Mouse (Mus musculus) heart, postnatal 14 days (tissue): ENCODE results near the gene Sh2d5. TPM values are rescaled to one million over a fixed set of nuclear protein-coding genes. Genes with fewer than 3 reads are reported as not detected.

Source experiments
- DNase-seq, 2 experiments: peaks; one replicate each; pipeline ENCODE4 v3.0.0; 2021 to 2022
- intact Hi-C: fragments of 180-260 bp; cut with DNase I; formaldehyde crosslinking; loops from one replicate; pipeline ENCODE4 v1.15.1; 2025
- total RNA-seq, 2 experiments: library from RNA; stranded (reverse); gene quantifications; 2 replicates each; pipeline ENCODE4 v1.2.3; 2021

Gene Sh2d5
- total RNA-seq, 2 experiments from 2014 or later, result 0.07 to 0.50 TPM

DNA sequence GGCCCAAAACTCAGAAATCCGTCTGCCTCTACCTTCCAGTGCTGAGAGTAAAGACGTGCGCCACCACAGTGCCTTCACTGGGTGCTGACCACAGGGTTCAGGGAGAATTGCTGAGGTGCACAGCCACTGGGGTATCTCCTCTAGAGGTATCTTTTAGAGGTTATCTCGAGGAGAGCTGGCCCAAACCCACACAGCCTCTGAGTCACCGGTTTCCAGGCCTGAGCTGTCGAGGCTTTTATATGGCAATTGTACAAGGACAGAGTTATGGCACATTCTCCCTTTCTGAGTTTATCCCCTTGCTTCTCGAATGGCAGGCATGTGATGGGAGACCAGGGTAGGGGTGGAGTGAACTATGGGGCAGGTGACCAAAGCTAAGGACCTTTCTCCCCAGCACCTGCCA lies 8.5 kb downstream of the Sh2d5 start:
- intact Hi-C loops, result no loop called here
- no peak for DNase-seq

DNA sequence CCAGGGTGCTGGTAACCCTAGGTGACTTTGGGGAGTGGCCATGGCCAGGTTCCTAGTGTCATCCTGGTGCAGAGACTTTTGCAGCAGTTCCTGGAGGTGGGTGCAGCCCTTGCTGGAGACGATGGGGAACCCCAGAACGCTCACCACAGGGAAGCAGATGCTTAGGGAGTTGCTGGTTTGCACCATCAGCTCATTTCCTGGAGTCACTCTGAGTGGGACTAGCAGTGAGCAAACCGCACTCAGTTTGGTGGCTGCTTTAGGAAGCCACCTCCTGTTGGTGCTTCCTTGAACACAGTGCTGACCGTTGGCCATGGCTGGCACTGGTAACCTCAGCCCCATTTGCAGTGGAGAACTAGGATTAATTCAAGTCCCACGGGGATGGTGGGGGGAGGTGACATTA lies 9.3 kb downstream of the Sh2d5 start:
- intact Hi-C loops, result no loop called here
- no peak for DNase-seq

DNA sequence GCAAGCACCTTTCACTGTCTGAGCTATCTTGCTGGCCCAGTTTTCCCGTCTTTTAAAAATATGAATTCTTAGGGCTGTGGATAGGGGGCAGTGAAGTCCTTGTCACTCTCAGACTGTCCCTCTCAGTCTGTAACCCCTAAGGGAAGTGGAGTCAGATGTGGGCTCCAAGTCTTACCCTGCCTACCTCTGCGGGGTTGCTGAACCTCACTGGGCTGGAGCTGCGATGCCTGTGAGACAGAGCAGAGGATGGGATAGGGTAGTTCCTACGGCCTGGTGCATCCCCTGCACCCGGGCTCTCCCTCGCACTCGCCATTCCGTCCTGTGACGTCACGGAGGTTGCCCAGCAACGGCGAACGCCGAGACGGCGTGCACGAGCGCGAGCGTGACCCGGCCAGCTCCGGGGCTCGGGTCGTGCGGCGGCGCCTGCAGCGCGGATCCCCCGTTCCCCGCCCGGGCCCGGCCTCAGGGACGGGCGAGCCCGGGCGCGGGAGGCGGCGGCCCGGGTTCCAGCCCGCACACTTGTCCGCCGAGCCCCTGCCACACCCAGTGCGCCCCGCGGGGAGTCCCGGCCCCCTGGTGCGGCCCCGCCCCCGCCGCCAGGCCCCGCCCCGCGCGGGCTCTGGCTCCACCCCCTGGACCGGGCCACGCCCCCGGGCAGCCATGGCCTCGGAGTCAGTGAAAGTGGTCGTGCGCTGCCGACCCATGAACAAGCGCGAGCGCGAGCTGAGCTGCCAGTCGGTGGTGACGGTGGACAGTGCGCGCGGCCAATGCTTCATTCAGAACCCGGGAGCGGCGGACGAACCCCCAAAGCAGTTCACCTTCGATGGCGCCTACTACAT lies 11.9 kb downstream of the Sh2d5 start:
- intact Hi-C loops, result no loop called here

DNA sequence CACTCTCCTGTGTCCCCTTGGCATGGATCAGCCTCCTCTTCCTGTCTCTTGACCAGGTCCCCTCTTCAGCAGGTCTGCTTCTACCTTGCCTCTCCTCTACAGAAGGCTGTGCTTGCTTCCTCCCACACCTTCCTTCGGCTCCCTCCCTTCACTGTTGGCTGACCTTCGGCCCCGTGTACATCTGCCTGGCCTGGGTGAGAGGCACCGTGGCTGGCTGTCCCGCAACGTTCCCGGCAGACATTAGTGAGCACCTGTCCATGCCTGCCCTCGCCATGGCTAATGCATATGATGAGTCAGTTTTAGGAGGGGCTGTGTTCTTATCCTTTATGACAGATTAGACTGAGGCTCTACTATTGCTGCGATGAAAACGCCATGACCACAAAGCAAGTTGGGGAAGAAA lies 17.7 kb downstream of the Sh2d5 start:
- no peak for DNase-seq
- intact Hi-C loops, result no loop called here

More for the DNA sequence above, 11.9 kb downstream of the Sh2d5 start:
- DNase-seq, result peak; percentile 88 to 94

DNA sequence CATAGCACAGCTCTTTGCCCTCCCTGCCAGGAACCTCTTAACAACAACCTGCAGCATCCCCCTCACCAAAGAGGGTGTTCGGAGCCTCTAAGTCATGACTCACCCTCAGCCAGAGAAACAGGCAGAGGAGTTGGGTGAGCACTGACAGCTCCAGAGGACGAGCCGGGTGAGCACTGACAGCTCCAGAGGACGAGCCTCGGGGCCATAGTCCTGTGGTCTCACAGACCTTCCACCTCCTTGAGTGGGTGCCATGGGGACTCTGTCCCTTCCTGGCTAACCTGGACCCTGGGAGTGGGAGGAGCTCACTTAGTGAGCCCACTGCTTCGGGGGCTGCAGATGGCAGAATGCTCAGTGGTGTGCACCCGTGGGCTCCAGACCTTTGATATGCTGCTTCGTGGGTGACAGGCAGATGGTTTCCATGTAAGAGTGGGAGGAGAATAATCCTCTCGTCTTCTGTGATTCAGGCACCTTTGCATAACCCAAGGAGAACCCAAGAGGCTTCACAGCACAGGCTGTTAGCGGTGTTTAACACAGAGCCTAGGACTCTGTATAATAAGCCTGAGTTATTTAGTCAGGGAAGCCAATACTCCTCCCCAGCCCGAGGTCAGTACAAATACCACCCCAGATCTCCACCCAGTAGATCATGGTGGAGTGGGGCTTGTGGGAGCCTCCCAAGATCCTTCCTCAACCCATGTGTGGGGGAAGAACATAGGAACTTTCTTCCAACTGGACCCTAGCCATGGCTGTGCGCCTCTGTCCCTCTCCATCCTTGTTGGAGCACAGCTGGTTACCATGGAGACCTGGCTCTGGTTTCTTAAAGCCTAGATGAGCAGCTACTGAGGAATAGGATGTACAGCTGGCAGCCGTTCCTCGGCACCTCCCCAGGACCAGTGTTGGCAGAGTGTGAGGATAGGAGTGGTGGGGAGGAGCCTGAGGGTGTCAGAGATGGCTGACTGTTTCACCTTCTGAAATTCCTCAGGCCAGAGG lies 22.1 kb downstream of the Sh2d5 start:
- intact Hi-C loops, result no loop called here
- peak; percentile 42 to 52 for DNase-seq

DNA sequence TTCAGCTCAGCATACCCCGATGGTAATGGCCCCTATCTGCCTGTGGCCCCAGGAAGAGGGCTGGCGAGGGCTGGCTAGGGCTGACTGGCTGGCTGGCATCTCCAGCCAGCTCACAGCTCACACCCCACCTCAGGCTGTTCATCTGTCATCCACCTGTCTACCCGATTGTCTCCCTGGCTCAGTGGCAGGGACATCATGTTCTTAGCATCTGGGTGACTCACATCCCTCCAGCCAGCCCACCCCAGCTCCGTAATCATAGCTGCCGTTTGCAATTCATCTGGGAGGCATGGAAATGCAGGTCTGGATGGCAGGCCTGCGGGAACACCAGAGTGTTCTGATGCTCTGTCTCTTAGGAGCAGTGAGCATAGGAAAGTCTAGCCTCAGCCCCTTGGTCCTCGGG lies 28.1 kb downstream of the Sh2d5 start:
- DNase-seq, result no peak
- intact Hi-C loops, result no loop called here

DNA sequence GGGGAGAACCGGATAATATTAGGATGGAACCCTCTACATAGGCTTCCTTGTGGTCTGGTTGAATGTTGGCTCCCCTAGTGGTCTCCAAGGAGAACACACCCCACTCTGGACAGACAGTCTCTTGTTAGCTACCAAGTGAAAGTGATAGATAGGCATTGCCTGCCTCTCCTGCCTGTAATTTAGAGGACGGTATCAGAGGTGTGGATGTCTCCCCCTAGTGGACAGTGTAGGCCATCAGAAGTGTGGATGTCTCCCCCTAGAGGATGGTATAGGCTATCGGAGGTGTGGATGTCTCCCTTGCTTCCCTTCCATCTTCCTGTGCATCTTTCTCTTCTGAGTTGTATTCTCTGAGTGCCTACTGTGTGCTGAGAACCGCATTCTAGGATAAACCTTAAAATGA lies 32.6 kb downstream of the Sh2d5 start:
- DNase-seq, result peak; percentile 33 to 65
- intact Hi-C loops, result no loop called here

DNA sequence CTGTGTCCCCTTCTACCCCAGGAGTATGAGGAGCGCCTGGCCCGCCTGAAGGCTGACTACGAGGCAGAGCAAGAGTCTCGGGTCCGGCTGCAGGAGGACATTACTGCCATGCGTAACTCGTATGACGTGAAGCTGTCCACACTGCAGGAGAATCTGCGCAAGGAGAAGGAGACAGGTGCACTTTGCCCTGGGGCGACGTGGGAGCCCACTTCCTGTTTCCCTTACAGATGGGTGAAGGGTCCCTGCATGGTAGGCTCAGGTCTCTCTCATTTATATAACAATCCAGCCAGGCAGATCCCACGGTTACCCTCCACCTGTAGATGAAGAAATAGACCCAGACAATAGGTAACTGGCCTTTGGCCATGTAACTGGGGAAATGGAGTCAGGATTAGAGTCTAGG lies 36.2 kb downstream of the Sh2d5 start:
- no peak for DNase-seq
- intact Hi-C loops, result no loop called here

DNA sequence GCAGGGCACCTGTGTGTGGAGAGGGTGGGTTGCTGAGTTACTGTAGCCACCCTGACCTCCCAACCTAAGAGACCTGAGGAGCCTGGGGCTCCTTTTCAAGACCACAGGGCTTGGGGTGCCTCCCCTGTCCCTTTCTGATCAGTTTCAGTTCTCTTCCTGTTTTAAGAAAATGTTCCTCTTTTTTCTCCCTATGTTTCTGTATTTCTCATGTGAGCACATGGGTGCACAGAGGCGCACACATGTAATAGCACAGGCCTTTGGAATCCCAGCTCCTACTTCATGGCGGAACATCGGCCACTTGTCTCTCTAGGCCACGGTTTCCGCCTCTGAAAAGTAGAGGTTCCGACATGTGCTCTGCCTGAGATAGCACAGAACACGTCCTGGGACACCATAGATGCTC lies 38.5 kb downstream of the Sh2d5 start:
- intact Hi-C loops, result no loop called here
- no peak for DNase-seq

DNA sequence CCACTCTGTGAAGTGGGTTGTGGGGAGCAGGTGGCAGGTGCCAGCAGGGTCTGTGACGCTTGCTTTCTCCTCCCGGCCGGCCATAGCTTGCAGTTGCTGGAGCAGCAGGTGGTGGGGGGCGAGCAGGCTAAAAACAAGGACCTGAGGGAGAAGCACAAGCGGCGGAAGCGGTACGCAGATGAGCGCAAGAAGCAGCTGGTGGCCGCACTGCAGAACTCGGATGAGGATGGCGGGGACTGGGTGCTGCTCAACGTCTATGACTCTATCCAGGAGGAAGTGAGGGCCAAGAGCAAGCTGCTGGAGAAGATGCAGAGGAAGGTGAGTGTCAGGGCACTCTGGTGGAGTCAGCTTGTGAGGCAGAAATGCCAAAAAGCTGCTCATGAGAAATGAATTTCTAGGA lies 41.8 kb downstream of the Sh2d5 start:
- DNase-seq, result no peak
- intact Hi-C loops, result no loop called here

DNA sequence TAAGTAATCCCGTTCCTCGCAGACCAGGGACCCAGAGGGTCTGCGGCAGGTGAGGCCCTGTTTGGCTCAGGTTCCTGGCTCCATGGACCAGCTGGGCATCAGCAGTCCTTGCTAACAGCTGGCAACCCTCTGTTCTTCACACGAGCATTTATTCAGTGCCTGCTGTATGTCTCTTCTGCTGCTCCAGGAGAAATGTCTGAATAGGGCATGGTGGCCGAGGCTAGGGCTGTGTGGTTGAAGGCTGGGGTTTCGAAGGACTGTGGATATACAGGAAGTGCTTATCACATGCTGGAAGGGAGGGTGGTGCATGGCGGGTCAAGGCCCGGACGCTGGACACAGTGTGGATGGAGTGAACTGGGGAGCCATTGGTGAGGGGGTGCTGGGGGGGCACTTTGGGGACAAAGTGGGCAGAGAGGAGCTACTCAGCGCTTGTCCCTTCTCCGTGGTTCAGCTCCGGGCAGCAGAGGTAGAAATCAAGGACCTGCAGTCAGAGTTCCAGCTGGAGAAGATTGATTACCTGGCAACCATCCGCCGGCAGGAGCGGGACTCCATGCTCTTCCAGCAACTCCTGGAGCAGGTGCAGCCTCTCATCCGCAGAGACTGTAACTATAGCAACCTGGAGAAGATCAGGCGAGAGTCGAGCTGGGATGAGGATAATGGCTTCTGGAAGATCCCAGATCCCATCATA lies 43.2 kb downstream of the Sh2d5 start:
- no peak for DNase-seq
- intact Hi-C loops, result no loop called here

DNA sequence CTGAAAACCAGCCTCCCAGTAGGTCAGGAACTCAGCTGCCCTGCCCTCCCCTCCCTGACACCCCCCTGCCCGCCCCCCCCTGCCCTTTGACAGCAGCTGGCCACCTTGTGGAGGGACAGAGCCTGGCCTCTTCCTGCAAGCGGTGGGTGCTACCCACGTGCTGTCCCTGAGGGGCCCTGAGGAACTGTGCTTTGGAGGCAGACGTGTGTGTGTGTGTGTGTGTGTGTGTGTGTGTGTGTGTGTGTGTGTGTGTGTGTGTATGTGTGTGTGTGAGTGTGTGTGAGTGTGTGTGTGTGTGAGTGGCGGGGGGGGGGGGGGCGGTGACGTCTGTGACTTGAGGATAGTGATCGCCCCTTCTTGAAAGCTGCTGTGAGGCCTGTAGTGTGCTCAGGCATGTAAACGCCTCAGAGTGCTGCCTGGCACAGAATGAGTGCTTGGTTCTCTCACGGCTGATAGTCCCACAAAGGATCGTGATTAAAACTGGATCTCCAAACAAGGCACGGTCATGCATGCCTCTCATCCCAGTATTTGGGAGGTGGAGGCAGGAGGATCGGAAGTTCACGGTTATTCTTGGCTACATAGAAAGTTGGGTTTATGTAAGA lies 43.8 kb downstream of the Sh2d5 start:
- intact Hi-C loops, result no loop called here
- DNase-seq, result no peak

DNA sequence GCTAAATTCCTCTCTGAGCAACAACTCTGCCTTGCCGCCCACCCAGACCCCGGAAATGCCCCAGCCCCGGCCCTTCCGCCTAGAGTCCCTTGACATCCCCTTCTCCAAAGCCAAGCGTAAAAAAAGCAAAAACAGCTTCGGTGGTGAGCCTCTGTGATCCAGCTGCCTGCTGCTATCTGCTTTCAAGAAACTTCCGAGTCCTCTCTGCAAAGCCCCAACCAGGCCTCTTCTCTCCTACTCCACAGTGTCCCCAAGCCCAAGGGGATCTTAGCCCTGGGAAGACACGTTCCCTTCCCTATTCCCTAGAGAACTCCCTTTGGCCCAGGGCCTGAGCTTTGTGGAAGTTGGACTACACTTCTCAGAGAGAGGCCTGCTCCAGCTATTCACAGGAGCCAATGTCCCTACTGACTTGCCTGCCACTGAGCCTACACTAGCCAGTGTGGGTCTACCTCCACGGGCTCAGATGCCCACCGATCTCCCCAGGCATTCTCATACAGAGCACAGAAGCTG lies 51.1 kb downstream of the Sh2d5 start:
- peak in 1 of 2 experiments; percentile 46 for DNase-seq
- intact Hi-C loops, result no loop called here

DNA sequence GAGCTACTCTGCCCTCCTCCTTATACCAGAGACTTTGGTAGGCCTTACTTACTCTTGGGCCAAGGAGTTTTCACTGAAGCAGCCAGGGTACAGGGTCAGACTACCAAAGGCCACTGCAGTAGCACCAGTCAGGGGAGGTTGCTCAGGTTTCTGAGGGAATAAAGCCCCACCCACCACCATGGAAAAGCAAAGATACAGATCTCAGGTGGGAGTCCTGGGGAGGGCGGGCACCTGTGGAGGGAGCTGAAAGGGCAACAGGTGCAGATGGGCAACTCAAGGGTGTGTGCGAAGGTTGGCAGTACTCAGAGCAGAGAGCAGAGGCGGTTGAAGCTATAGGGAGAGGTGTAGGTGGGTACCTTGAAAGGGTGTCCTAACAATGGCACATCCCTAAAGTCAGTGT lies 52.8 kb downstream of the Sh2d5 start:
- DNase-seq, result no peak
- intact Hi-C loops, result no loop called here

DNA sequence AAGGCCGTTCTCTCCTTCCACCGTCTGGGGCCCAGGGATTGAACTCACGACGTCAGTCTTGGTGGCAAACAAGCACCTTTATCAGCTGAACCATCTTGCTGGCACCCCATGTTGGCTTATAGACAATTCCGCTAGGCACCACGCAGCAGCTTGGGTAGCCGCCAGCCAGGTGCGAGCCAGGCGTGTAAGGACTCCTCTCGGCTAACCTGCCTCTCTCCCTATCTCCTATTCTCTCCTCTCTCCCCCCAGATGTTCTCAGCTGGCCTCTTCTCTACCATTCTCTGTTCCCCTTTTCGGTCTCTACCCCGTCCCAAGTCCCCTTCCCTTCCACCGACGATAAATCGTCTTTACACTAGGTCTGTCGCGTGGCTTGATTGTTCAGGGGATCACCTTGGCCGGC lies 53.5 kb downstream of the Sh2d5 start:
- intact Hi-C loops, result no loop called here
- no peak for DNase-seq

DNA sequence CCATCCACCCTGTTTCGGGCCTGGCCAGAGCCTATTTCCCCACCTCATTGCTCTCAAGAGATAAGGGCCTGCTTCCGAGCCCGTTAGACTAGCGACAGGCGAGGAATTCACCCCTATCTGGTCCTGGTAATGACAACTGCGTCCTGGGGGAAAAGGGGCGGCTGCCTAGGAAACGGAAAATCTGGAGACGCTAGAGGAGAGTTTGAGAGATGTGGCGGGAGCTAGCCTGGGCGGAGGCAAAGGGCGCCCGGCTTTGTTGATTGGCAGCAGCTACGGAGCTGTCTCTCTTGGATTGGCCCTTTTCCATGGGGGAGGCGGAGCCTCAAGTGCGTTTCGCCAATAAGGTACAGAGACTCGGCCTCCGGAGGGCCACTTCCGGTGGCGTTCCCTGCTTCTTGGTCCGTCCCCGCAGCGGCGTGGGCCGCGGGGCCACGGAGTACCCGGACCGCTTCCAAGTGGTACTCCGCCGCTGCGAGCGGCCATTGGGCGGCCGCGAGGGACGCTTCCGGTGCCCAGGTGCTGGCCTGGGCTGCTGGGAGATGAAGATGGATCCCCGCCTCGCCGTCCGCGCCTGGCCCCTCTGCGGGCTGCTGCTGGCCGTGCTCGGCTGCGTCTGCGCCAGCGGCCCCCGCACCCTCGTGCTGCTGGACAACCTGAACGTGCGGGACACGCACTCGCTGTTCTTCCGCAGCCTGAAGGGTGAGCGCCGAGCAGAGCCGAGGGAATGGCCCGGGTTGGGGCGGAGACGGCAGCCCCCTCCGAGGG lies 54.3 kb downstream of the Sh2d5 start, which contains the start of gene Ddost:
Gene Ddost, plus strand, starts transcription at position 391 of the 765 bp plus-strand sequence.
- intact Hi-C loops, result no loop called here

DNA sequence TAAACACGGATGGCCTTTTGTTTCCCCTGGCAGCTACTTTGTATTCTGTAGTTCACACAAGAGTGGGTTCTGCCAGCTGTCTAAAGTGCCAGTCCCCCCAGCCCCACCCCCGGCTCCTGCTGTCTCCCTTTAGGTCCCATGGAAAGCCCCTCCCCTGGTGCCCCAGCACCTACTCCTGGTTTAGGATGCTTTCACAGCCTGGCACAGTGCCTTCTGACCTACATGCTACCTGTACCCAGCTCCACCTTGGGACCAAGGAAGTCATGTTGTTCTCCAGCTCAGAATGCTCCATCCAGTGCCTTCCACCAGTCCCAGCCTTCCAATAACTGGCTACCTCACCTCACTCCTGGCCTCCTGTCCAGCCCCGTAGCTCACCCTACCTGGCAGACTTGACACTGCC lies 56.8 kb downstream of the Sh2d5 start:
- intact Hi-C loops, result no loop called here
- DNase-seq, result no peak

More for the DNA sequence above, 54.3 kb downstream of the Sh2d5 start, which contains the start of gene Ddost:
- DNase-seq, result peak; percentile 95 to 98

DNA sequence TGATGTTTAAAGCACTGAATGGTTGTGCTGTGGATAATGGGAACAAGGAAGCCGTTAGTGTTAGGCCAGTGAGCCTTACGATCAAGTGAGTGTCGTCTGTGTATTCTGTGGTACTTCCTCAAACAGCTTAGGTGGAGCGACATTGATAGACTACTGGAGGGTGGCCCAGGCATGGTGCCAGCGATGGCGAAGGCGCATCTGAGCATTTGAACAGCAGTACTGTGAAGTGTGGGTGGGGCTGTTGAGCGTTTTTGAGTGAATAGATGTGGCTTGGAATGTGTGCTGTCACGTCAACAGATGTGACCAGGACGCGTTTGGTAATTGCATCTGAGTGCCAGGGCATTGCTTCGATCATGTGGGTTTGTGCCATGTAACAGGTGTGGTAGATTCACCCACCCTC lies 57.5 kb downstream of the Sh2d5 start:
- intact Hi-C loops, result no loop called here
- DNase-seq, result no peak

DNA sequence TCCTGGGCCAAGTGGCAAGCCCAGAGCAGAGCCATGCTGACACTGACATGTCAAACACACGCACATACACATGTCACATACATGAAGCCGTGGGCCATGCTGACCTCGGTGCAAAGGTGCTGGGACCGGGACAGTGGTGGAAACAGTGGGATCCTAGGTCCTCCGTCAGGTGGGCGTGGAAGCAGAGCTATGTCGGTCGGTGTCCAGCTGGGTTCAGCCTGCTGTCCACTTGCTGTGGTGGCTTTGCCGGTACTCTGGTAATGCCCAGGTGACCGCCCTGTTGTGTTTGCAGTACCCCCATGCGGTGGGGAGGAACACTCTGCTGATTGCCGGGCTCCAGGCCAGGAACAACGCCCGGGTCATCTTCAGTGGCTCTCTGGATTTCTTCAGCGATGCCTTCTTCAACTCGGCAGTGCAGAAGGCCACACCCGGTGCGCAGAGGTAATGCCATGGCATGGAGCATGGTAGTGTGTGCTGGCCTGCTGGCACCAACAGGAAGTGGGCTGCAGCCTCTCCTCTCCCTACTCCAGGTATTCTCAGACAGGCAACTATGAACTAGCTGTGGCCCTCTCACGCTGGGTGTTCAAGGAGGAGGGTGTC lies 60.2 kb downstream of the Sh2d5 start:
- intact Hi-C loops, result no loop called here
- no peak for DNase-seq
